Mouse (Mus musculus) cortical plate, adult 2 months (tissue): Measurements from ENCODE around the gene Tchp.

Source experiments
- CTCF ChIP-seq: fragments of 200-500 bp; IDR thresholded peaks from 2 replicates; pipeline ENCODE4 v1.5.1; 2011; ENCODE audit warnings: mild to moderate bottlenecking, control low read depth, low read length; ENCODE audit not compliant: insufficient read depth; ENCODE audit errors: extremely low read depth
- POLR2A ChIP-seq: fragments of 200-500 bp; IDR thresholded peaks from 2 replicates; pipeline ENCODE4 v1.6.1; 2011; ENCODE audit warnings: mild to moderate bottlenecking, low read length, control low read depth; ENCODE audit not compliant: insufficient read depth; ENCODE audit errors: extremely low read depth

GRCm38 (mm10) chr5:114685986-114686385 lies 21.6 kb upstream of the Tchp start:
- TF ChIP-seq CTCF (no peak), POLR2A (no peak)
